Mouse (Mus musculus): Measurements from ENCODE around the gene Ptger1. TPM values are rescaled to one million over a fixed set of nuclear protein-coding genes. Genes with fewer than 3 reads are reported as not detected.

Ptger1 gene
- polyA plus RNA-seq, 1 experiment, result 2.2 TPM

- Histone ChIP-seq H3K4me3 (ENCODE audit: insufficient read depth, low read length) (no peak overlapping the region), H3K4me1 (ENCODE audit: control insufficient read depth, insufficient read depth, low read length) (peaks cover 9% of the 10 kb centered on the region), H3K27ac (ENCODE audit: insufficient read depth, low read length) (peak overlapping the region; percentile 93)
- TF ChIP-seq POLR2A (IDR thresholded peaks at IDR 0.05; ENCODE audit: extremely low read depth, insufficient read depth, low read length), result no peak
- TF ChIP-seq CTCF (IDR thresholded peaks at IDR 0.05; ENCODE audit: extremely low read depth, insufficient read depth, low read length), result no peak
Observed at GRCm38 (mm10) chr8:83689264-83689663, 22.8 kb downstream of the Ptger1 start.

- TF ChIP-seq CTCF (IDR thresholded peaks at IDR 0.05; ENCODE audit: extremely low read depth, insufficient read depth, low read length) (no peak), POLR2A (IDR thresholded peaks at IDR 0.05; ENCODE audit: extremely low read depth, insufficient read depth, low read length) (no peak)
- peak overlapping the region; percentile 16; the same call in 1 of the 2 replicates for H3K27ac ChIP-seq (ENCODE audit: insufficient read depth, low read length)
- peaks cover 23% of the 10 kb centered on the region for H3K4me1 ChIP-seq (ENCODE audit: control insufficient read depth, insufficient read depth, low read length)
- H3K4me3 ChIP-seq (ENCODE audit: insufficient read depth, low read length), result no peak overlapping the region
Observed at GRCm38 (mm10) chr8:83693609-83694236, 27.2 kb downstream of the Ptger1 start.

- Histone ChIP-seq H3K4me1 (ENCODE audit: control insufficient read depth, insufficient read depth, low read length) (peaks cover 22% of the 10 kb centered on the region), H3K27ac (ENCODE audit: insufficient read depth, low read length) (peak overlapping the region; percentile 16), H3K4me3 (ENCODE audit: insufficient read depth, low read length) (no peak overlapping the region)
- TF ChIP-seq POLR2A (IDR thresholded peaks at IDR 0.05; ENCODE audit: extremely low read depth, insufficient read depth, low read length) (no peak), CTCF (IDR thresholded peaks at IDR 0.05; ENCODE audit: extremely low read depth, insufficient read depth, low read length) (no peak)
Observed at GRCm38 (mm10) chr8:83694369-83695160, 28.1 kb downstream of the Ptger1 start.

- no peak overlapping the region for H3K4me3 ChIP-seq (ENCODE audit: insufficient read depth, low read length)
- TF ChIP-seq POLR2A (IDR thresholded peaks at IDR 0.05; ENCODE audit: extremely low read depth, insufficient read depth, low read length) (no peak), CTCF (IDR thresholded peaks at IDR 0.05; ENCODE audit: extremely low read depth, insufficient read depth, low read length) (no peak)
- H3K4me1 ChIP-seq (ENCODE audit: control insufficient read depth, insufficient read depth, low read length), result peaks cover 19% of the 10 kb centered on the region
- H3K27ac ChIP-seq (ENCODE audit: insufficient read depth, low read length), result 0 out of 2 replicates have a peak overlapping the region, but pooled peaks have one; percentile 12
Observed at GRCm38 (mm10) chr8:83695351-83696106, 29.1 kb downstream of the Ptger1 start.

DNA sequence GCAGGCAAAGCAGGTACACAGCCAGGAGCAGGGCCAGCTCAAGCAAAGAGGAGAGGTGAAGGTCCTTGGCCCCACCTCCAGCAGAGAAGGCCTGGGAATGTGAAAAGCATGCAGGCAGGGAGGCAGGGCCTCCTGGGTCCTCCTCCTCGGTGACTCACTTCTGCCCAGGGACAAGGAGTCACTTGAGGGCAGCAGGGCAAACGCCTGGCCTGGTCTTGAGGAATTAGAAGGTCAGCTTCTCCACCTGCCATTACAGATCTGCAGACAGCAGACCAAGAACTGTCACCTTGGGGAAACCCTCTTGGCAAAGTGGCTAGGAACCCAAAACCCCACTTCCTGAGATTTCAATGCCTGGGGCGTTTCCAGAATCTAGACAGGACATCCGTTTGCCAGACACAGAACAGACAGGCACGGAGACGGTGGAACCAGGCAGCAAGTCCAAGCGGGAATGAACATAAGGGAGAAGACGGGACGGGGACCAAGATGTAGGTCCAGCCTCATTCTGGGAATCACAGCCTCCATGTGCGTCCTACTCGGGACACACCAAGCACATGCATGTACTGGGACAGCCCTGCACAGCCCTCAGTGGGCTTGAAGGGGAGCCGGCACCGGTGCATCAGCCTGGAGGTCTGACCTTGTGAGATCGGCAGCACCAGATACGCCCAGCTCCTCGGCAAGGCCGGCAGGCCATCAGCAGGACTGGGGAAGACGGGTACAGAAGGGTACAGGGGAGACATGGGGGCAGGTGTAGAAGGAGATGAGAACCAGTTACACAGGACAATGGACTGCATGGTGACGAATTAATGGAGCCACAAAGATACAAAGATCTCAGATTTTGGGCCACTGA is 31.1 kb downstream of the Ptger1 start:
- peaks cover 19% of the 10 kb centered on the region for H3K4me1 ChIP-seq (ENCODE audit: control insufficient read depth, insufficient read depth, low read length)
- H3K4me3 ChIP-seq (ENCODE audit: insufficient read depth, low read length), result peak overlapping the region; percentile 78
- peak overlapping the region; percentile 87 for H3K27ac ChIP-seq (ENCODE audit: insufficient read depth, low read length)
- no peak for TF ChIP-seq CTCF (IDR thresholded peaks at IDR 0.05; ENCODE audit: extremely low read depth, insufficient read depth, low read length)
- no peak for TF ChIP-seq POLR2A (IDR thresholded peaks at IDR 0.05; ENCODE audit: extremely low read depth, insufficient read depth, low read length)

- Histone ChIP-seq H3K27ac (ENCODE audit: insufficient read depth, low read length) (peak overlapping the region; percentile 97), H3K4me3 (ENCODE audit: insufficient read depth, low read length) (peak overlapping the region; percentile 78), H3K4me1 (ENCODE audit: control insufficient read depth, insufficient read depth, low read length) (peaks cover 19% of the 10 kb centered on the region)
- TF ChIP-seq POLR2A (IDR thresholded peaks at IDR 0.05; ENCODE audit: extremely low read depth, insufficient read depth, low read length) (no peak), CTCF (IDR thresholded peaks at IDR 0.05; ENCODE audit: extremely low read depth, insufficient read depth, low read length) (no peak)
Observed at GRCm38 (mm10) chr8:83698291-83698660, 31.8 kb downstream of the Ptger1 start.

- Histone ChIP-seq H3K4me3 (ENCODE audit: insufficient read depth, low read length) (peak within 1 kb of the TSS; percentile 78), H3K4me1 (ENCODE audit: control insufficient read depth, insufficient read depth, low read length) (peaks cover 18% of the 10 kb centered on the region), H3K27ac (ENCODE audit: insufficient read depth, low read length) (peak within 1 kb of the TSS; percentile 97)
- 0 out of 2 replicates have a peak, but pooled peaks have one; percentile 33 for TF ChIP-seq POLR2A (IDR thresholded peaks at IDR 0.05; ENCODE audit: extremely low read depth, insufficient read depth, low read length)
- TF ChIP-seq CTCF (IDR thresholded peaks at IDR 0.05; ENCODE audit: extremely low read depth, insufficient read depth, low read length), result no peak
Observed at GRCm38 (mm10) chr8:83698661-83699453, 32.4 kb downstream of the Ptger1 start, which contains the start of gene Pkn1. Pkn1 (minus strand) TSS chr8:83699179.

- TF ChIP-seq POLR2A (IDR thresholded peaks at IDR 0.05; ENCODE audit: extremely low read depth, insufficient read depth, low read length) (no peak), CTCF (IDR thresholded peaks at IDR 0.05; ENCODE audit: extremely low read depth, insufficient read depth, low read length) (no peak)
- peak overlapping the region; percentile 78 for H3K4me3 ChIP-seq (ENCODE audit: insufficient read depth, low read length)
- no peak overlapping the region; the same call in 1 of the 2 replicates for H3K27ac ChIP-seq (ENCODE audit: insufficient read depth, low read length)
- H3K4me1 ChIP-seq (ENCODE audit: control insufficient read depth, insufficient read depth, low read length), result peaks cover 13% of the 10 kb centered on the region
Observed at GRCm38 (mm10) chr8:83699566-83699965, 33.1 kb downstream of the Ptger1 start.

All from cortical plate, adult 2 months (tissue).